Mouse (Mus musculus) frontal cortex, postnatal 36 days (tissue): ENCODE data around the gene Tor1a.

Experiments
- DNase-seq, 2 experiments: peaks; one replicate each; pipeline ENCODE4 v3.0.0; 2022; ENCODE audit warnings: low spot score in 2 of 2

Tor1a gene

DNA sequence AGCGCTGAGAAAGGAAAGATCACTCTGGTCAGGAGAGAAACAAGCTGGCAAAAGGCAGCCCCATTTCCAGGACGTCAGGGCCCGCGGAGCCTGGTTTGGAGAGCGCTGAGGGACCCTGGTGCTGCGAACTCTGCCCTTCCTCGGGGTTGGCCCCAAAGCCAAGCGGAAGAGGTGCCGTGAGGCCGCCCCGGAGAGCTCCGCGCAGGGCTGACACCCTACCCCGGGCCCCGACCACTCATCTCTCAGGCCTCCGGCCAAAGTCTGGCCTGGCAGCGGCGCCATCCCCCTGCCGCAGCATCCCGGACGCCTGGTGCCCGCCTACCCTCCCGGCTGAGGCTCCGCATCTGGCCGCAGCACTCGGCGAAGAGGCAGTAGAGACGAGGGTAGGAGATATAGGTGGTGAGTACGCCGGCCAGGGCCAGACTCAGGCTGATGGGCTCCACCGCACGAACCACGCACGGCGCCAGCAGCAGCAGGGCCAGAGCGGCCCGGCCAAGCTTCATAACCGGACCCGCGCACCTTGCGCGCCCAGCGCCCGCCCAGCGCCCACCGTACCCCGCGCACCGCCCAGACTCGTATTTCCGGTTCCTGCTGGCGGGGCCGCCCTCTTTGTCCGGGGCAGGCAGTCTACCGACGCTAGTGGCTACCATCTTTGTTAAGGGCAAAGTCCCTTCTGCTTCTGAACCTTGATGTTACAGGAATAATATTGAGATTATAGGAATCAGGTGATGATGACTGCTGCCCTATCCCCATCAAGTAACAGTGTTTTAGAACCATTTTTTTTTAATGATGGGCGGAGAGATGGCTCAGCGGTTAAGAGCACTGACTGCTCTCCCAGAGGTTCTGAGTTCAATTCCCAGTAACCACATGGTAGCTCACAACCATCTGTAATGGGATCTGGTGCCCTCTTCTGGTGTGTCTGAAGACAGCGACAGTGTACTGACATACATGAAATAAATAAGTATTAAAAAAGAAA is at the start of gene Tor1a:
Tor1a (minus strand) TSS at position 582 of the 976 bp plus-strand sequence.
- DNase-seq: peak; percentile 90 to 91

DNA sequence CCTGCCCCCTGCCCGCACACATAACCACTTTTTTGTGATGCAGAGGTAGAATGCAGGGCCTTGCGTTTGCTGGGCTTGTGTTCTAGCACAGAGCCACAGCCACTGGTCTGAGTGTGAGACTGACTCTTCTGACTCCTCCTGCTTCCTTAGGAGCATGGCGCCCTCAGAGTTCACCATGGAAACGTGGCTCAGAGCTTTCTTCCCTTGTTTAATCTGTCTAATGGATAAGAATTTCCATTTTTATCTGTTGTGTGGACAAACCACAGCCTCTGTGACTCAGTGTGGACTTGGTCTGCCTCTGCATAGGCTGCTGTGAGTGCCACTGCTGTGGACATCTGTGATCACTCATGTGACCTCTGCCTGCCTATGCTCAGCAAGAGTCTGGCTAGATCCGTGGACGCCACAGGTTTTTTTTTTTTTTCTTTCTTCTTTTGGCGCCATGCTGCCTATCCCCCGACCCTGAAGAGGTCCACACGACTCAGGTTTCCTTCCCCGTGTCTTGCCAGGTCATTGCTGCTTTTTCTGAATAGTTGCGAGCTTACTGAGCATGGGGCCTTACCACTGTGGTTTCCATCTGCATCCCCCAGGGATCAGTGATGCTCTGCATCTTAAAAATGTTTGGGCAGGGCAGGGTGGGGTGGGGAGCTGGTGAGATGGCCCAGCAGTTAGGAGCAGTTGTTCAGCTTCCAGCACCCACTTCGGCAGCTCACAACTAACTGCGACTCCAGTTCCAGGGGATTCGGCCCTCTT is 45.8 kb upstream of the Tor1a start:
- DNase-seq: no peak

DNA sequence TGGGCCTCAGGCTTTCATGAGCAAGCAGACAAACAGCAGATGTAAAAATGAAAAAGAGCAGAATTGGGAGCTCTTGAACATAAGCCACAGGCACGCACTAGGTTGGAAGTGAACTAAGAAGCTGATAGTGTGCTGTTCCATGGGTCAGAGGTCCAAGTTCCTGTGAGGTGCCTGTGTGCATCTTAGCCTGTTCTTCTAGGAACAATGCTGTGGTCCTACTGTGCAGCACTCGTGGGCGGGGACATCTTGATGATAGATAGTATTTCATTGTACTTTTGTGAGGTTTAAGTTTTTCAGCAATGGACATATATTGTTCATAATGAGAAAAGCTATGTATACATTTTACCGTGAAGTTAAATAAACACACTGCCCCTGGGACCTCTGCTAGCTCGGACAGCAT is 39.5 kb upstream of the Tor1a start:
- DNase-seq: no peak

DNA sequence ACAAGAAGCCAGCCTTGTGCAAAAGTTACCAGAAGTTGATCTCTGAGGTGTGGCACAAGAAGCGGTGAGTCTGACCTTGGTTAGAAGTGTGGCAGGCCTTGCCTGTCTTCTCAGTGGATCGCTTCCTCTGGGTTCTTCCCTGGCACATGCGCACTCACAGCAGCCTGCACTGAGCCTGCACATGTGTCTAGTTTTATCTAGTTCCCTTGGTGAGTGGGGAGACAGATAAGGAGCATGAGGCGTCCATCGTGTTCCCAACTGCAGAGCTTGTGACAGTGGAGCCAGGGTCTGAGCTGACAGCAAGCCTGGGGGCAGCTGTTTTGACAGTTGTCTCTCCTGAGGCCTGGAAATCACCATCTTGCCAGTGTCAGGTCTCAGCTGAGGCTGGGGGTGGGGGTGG is 38.7 kb upstream of the Tor1a start:
- DNase-seq: no peak

- no peak for DNase-seq
Measured at GRCm38 (mm10) chr2:31005453-31005852, 37.7 kb upstream of the Tor1a start.

- DNase-seq: no peak
Measured at GRCm38 (mm10) chr2:31002857-31003256, 35.1 kb upstream of the Tor1a start.

- DNase-seq: no peak
Measured at GRCm38 (mm10) chr2:30998443-30999260, 30.9 kb upstream of the Tor1a start.

GRCm38 (mm10) chr2:30995432-30995996 is 27.8 kb upstream of the Tor1a start:
- no peak for DNase-seq

DNA sequence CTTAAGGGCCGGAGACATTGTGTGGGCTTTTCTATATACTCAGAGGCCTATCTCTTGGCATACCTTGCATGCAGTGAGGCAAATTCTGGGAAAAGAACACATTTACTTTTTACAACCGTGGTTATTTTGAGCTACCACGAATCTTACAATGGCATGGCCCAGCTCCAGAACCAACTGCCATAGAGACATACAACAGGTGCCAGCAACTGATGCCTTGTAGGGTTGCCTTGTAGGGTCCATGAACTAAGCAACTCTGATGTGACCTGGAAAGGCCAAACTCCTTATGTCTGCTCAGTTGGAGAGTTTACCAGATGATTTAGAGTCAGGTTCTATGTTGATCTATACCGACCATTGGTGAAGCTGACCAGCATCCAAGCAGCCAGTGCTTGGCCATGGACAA is 27.1 kb upstream of the Tor1a start:
- DNase-seq: no peak

- no peak for DNase-seq
Measured at GRCm38 (mm10) chr2:30990221-30990620, 22.5 kb upstream of the Tor1a start.

- peak; percentile 29 to 37 for DNase-seq
Measured at GRCm38 (mm10) chr2:30985111-30986020, 17.6 kb upstream of the Tor1a start.

GRCm38 (mm10) chr2:30983024-30983423 is 15.3 kb upstream of the Tor1a start:
- no peak for DNase-seq

DNA sequence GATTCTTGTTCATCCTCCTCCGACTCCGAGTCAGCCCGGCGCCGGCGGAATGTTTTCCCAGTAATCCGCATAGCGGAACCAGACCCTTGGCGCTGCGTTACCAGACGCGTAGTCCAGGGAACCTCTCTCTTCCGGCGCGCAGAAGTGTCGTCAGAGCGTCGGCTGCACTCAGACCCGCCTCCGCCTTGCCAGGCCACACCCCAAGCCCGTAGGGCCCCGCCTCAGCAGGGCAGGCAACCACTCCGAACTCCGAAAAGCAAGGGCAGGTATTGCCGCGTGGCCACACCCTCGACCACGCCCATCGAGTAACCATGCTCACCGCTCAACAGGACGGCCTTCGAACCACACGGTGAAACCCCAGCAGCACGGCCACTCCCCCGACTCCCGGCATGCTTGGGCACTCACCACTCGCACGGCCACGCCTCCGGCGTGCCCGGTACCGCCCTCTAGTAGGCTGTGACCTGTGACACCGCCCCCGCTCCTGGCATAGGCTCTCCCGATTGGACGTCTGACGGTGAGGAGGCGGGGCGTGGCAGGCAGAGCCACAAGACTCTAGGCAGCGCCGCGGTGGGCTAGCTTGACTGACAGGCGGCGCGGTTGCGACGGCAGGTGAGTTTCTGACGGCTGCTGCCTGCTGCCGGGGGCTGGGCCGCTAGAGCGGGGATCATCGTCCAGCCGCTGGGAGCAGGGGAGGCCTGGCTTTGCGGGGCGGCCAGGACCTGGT is 14.2 kb upstream of the Tor1a start, which contains the start of the genes BC005624 and Usp20:
BC005624 (minus strand) TSS at position 412 of the 724 bp plus-strand sequence.
Usp20 (plus strand) TSS at position 490 of the 724 bp plus-strand sequence.
- peak; percentile 98 to 99 for DNase-seq

GRCm38 (mm10) chr2:30966826-30967225 is 907 bp downstream of the Tor1a start:
- no peak for DNase-seq

DNA sequence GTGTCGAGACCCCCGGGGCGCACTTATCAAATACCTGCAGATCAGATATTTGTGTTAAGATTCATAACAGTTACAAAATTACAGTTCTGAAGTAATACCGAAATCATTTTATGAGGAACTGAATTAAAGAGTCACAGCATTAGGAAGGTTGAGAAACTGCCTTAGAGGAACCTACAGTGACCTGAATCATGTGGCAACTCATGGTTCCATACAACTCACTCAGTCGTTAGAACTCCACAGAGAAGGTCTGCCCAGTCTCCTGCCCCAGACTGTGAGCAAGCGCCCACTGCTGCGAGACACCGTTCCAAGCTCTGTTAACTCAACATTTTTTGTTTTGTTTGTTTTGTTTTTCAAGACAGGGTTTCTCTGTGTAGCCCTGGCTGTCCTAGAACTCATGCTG is 2.1 kb downstream of the Tor1a start:
- DNase-seq: no peak

- DNase-seq: no peak
Measured at GRCm38 (mm10) chr2:30962570-30963254, 5.0 kb downstream of the Tor1a start.

- no peak for DNase-seq
Measured at GRCm38 (mm10) chr2:30959856-30960255, 7.9 kb downstream of the Tor1a start.

GRCm38 (mm10) chr2:30958726-30959125 is 9.0 kb downstream of the Tor1a start:
- DNase-seq: no peak

DNA sequence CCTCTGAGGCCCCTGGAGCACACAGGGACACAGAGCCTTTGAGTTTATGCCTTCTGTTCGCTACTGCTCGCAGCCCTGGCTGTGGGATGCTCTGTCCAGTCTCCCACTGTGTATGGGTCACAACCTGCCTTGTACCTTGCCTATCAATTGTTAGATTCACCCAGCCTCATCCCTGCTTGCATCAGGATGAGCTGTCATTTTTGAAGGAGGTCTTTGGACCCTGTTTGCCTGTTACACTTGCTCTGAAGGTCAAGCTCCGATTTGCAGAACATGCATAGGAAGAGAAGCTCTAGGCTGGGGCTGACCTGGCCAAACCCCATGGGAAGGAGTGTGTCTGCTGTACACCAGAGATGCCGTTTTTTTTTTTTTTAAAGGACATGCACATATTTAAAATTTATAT is 10.2 kb downstream of the Tor1a start:
- no peak for DNase-seq
